Mouse (Mus musculus) brown adipose tissue, adult 24 weeks (tissue): ENCODE results near the gene Six4. TPM values are rescaled to one million over a fixed set of nuclear protein-coding genes. Genes with fewer than 3 reads are reported as not detected.
"Not testable (repeated sequence)": the region's sequence is repeated elsewhere in the genome, so short reads cannot be mapped to it uniquely, and the experiment has no call there.

Experiments used
- H3K27ac ChIP-seq: fragments of 200-500 bp; replicated peaks from 2 replicates; pipeline ENCODE4 v1.5.1; 2012; ENCODE audit warnings: low read depth, mild to moderate bottlenecking, low read length
- H3K4me1 ChIP-seq: fragments of 200-500 bp; 2 replicates; pipeline ENCODE4 v1.6.1; 2012; ENCODE audit warnings: low read length, mixed read lengths; ENCODE audit not compliant: control insufficient read depth, insufficient read depth, insufficient read length
- H3K4me3 ChIP-seq: fragments of 200-500 bp; 2 replicates; pipeline ENCODE4 v1.5.1; 2012; ENCODE audit warnings: low read depth, mild to moderate bottlenecking, low read length, moderate library complexity; ENCODE audit not compliant: insufficient read depth
- polyA plus RNA-seq: library from polyadenylated mRNA; stranded (reverse); fragments of >200 nt; gene quantifications from 2 replicates; pipeline ENCODE4 v1.2.4, GENCODE M21; 2012; ENCODE audit not compliant: missing spikeins, insufficient read depth, insufficient read length

Six4 gene
- polyA plus RNA-seq: 0.79 and 0.92 TPM in 2 replicates

GRCm38 (mm10) chr12:73113196-73113595 is at the start of gene Six4:
Six4 (minus strand) TSS chr12:73113456.
- Histone ChIP-seq H3K4me3 (peak within 1 kb of the TSS; percentile 71), H3K27ac (no peak within 1 kb of the TSS), H3K4me1 (peaks cover 4% of the 10 kb centered on the region; the same call in 1 of the 2 replicates)

- Histone ChIP-seq H3K4me3 (no peak overlapping the region), H3K4me1 (peaks cover 6% of the 10 kb centered on the region), H3K27ac (no peak overlapping the region)
These were observed 49.3 kb upstream of the Six4 start for GRCm38 (mm10) chr12:73162408-73163181.

- Histone ChIP-seq H3K4me3 (no peak overlapping the region), H3K27ac (no peak overlapping the region), H3K4me1 (peaks cover 6% of the 10 kb centered on the region)
These were observed 47.1 kb upstream of the Six4 start for GRCm38 (mm10) chr12:73160341-73160740.

GRCm38 (mm10) chr12:73154150-73154549 is 40.9 kb upstream of the Six4 start:
- Histone ChIP-seq H3K27ac (no peak overlapping the region), H3K4me3 (no peak overlapping the region)

GRCm38 (mm10) chr12:73151038-73151437 is 37.8 kb upstream of the Six4 start:
- H3K27ac ChIP-seq, H3K4me3 ChIP-seq, H3K4me1 ChIP-seq: not testable (repeated sequence)

More at GRCm38 (mm10) chr12:73154150-73154549, 40.9 kb upstream of the Six4 start:
- H3K4me1 ChIP-seq: no peaks in the 10 kb centered on the region

GRCm38 (mm10) chr12:73147236-73147635 is 34.0 kb upstream of the Six4 start:
- Histone ChIP-seq H3K4me1 (peaks cover 11% of the 10 kb centered on the region), H3K4me3 (no peak overlapping the region), H3K27ac (peak overlapping the region; percentile 40; the same call in 1 of the 2 replicates)

GRCm38 (mm10) chr12:73140732-73141131 is 27.5 kb upstream of the Six4 start:
- H3K4me1 ChIP-seq: peaks cover 4% of the 10 kb centered on the region; the same call in 1 of the 2 replicates
- no peak overlapping the region for H3K27ac ChIP-seq
- H3K4me3 ChIP-seq: no peak overlapping the region

- peaks cover 3% of the 10 kb centered on the region; the same call in 1 of the 2 replicates for H3K4me1 ChIP-seq
- H3K27ac ChIP-seq: no peak overlapping the region
- peak overlapping the region; percentile 14 for H3K4me3 ChIP-seq
These were observed 12.0 kb upstream of the Six4 start for GRCm38 (mm10) chr12:73125250-73125649.

- H3K27ac ChIP-seq: no peak within 1 kb of the TSS
- H3K4me3 ChIP-seq: peak within 1 kb of the TSS; percentile 93
- peaks cover 3% of the 10 kb centered on the region; the same call in 1 of the 2 replicates for H3K4me1 ChIP-seq
These were observed 10.1 kb upstream of the Six4 start, which contains the start of gene Mnat1 for GRCm38 (mm10) chr12:73123093-73124041. Mnat1 (plus strand) TSS chr12:73123717.

- H3K27ac ChIP-seq: no peak overlapping the region
- H3K4me3 ChIP-seq: peak overlapping the region; percentile 71
- peaks cover 4% of the 10 kb centered on the region; the same call in 1 of the 2 replicates for H3K4me1 ChIP-seq
These were observed 749 bp downstream of the Six4 start for GRCm38 (mm10) chr12:73112326-73113087.

- no peak overlapping the region for H3K27ac ChIP-seq
- peak overlapping the region; percentile 71 for H3K4me3 ChIP-seq
- peaks cover 4% of the 10 kb centered on the region; the same call in 1 of the 2 replicates for H3K4me1 ChIP-seq
These were observed 1.5 kb downstream of the Six4 start for GRCm38 (mm10) chr12:73111561-73112325.

GRCm38 (mm10) chr12:73110431-73111111 is 2.7 kb downstream of the Six4 start:
- no peak overlapping the region for H3K27ac ChIP-seq
- H3K4me3 ChIP-seq: peak overlapping the region; percentile 71
- peaks cover 4% of the 10 kb centered on the region; the same call in 1 of the 2 replicates for H3K4me1 ChIP-seq

- Histone ChIP-seq H3K4me1 (peaks cover 4% of the 10 kb centered on the region; the same call in 1 of the 2 replicates), H3K27ac (no peak overlapping the region), H3K4me3 (no peak overlapping the region)
These were observed 5.4 kb downstream of the Six4 start for GRCm38 (mm10) chr12:73107821-73108220.
